Mouse (Mus musculus): Measurements from ENCODE around the gene A030005K14Rik. TPM values are rescaled to one million over a fixed set of nuclear protein-coding genes. Genes with fewer than 3 reads are reported as not detected.

The A030005K14Rik gene
- polyA plus RNA-seq, 1 experiment from 2014 or later = not detected

GRCm38 (mm10) chr1:83014477-83014876 is 44.7 kb downstream of the A030005K14Rik start:
- H3K36me3 ChIP-seq (ENCODE audit: control insufficient read depth, insufficient read depth, low read length) = no peaks in the 10 kb centered on the region
- no peaks in the 10 kb centered on the region for H3K9me3 ChIP-seq (replicated peaks; ENCODE audit: control insufficient read depth, low read length)
- H3K4me2 ChIP-seq (ENCODE audit: low read length) = no peak overlapping the region
- no peak overlapping the region for H3K27ac ChIP-seq (ENCODE audit: low read depth, low read length)
- 93% methylated on average over 3 of the region's 3 CpGs for WGBS
- H3K9ac ChIP-seq (ENCODE audit: low read length) = no peak overlapping the region
- ATAC-seq (no peak), DNase-seq (ENCODE audit: low spot score) (no peak)
- no peak overlapping the region for H3K4me3 ChIP-seq (ENCODE audit: low read depth, low read length)
- H3K27me3 ChIP-seq (replicated peaks; ENCODE audit: control insufficient read depth, insufficient read depth, low read length) = no peaks in the 10 kb centered on the region
- no peaks in the 10 kb centered on the region for H3K4me1 ChIP-seq (ENCODE audit: control insufficient read depth, insufficient read depth, low read length)

Other genes with a start within 250 kb of the A030005K14Rik start
- 40.4 and 42.3 TPM in 2 replicates for gene Agfg1, start 219.9 kb downstream of the A030005K14Rik start, polyA plus RNA-seq (2014; fragmentation: Nextera tagmentation; extraction: Ambion mirVana)
- not detected in 2 replicates for gene A030005L19Rik, start 146.1 kb downstream of the A030005K14Rik start, polyA plus RNA-seq (2014; fragmentation: Nextera tagmentation; extraction: Ambion mirVana)
- gene A030014E15Rik, start 134.5 kb downstream of the A030005K14Rik start, polyA plus RNA-seq (2014; fragmentation: Nextera tagmentation; extraction: Ambion mirVana) = not detected in 2 replicates
- not detected in 2 replicates for gene Gm6217, start 128.0 kb downstream of the A030005K14Rik start, polyA plus RNA-seq (2014; fragmentation: Nextera tagmentation; extraction: Ambion mirVana)
- gene A030003K21Rik, start 116.0 kb downstream of the A030005K14Rik start, polyA plus RNA-seq (2014; fragmentation: Nextera tagmentation; extraction: Ambion mirVana) = not detected in 2 replicates
- gene Gm7544, start 103.4 kb downstream of the A030005K14Rik start, polyA plus RNA-seq (2014; fragmentation: Nextera tagmentation; extraction: Ambion mirVana) = not detected in 2 replicates
- not detected in 2 replicates for gene Gm47955, start 99.1 kb downstream of the A030005K14Rik start, polyA plus RNA-seq (2014; fragmentation: Nextera tagmentation; extraction: Ambion mirVana)
- not detected in 2 replicates for gene Gm47959, start 58.8 kb downstream of the A030005K14Rik start, polyA plus RNA-seq (2014; fragmentation: Nextera tagmentation; extraction: Ambion mirVana)
- 0.57 and 0.75 TPM in 2 replicates for gene Slc19a3, start 20.9 kb downstream of the A030005K14Rik start, polyA plus RNA-seq (2014; fragmentation: Nextera tagmentation; extraction: Ambion mirVana)
- gene Krtap28-10, start 16.9 kb downstream of the A030005K14Rik start, polyA plus RNA-seq (2014; fragmentation: Nextera tagmentation; extraction: Ambion mirVana) = not detected in 2 replicates
- gene Gm47969, start 14.4 kb downstream of the A030005K14Rik start, polyA plus RNA-seq (2014; fragmentation: Nextera tagmentation; extraction: Ambion mirVana) = not detected in 2 replicates
- not detected in 2 replicates for gene Krtap28-13, start 1.6 kb upstream of the A030005K14Rik start, polyA plus RNA-seq (2014; fragmentation: Nextera tagmentation; extraction: Ambion mirVana)
- not detected in 2 replicates for gene Ccl20, start 57.4 kb upstream of the A030005K14Rik start, polyA plus RNA-seq (2014; fragmentation: Nextera tagmentation; extraction: Ambion mirVana)
- 0.51 and 0.80 TPM in 2 replicates for gene Daw1, start 100.4 kb upstream of the A030005K14Rik start, polyA plus RNA-seq (2014; fragmentation: Nextera tagmentation; extraction: Ambion mirVana)